Mouse (Mus musculus): Measurements from ENCODE around the gene St3gal6.
"Not testable (repeated sequence)": the region's sequence is repeated elsewhere in the genome, so short reads cannot be mapped to it uniquely, and the experiment has no call there.

The St3gal6 gene

GRCm38 (mm10) chr16:58476363-58476762, 47.7 kb downstream of the St3gal6 start:
- DNase-seq (ENCODE audit: low read depth): no peak

- no peak for DNase-seq (ENCODE audit: low read depth)
Observed at GRCm38 (mm10) chr16:58475544-58476154, 48.4 kb downstream of the St3gal6 start.

- no peak for DNase-seq (ENCODE audit: low read depth)
Observed at GRCm38 (mm10) chr16:58474875-58475274, 49.2 kb downstream of the St3gal6 start.

- no peak for DNase-seq (ENCODE audit: low read depth)
Observed at GRCm38 (mm10) chr16:58470841-58471240, 53.2 kb downstream of the St3gal6 start.

- no peak for DNase-seq (ENCODE audit: low read depth)
Observed at GRCm38 (mm10) chr16:58470061-58470460, 54.0 kb downstream of the St3gal6 start.

GRCm38 (mm10) chr16:58465412-58465811, 58.6 kb downstream of the St3gal6 start:
- DNase-seq (ENCODE audit: low read depth): no peak

- DNase-seq (ENCODE audit: low read depth): no peak
Observed at GRCm38 (mm10) chr16:58464051-58464450, 60.0 kb downstream of the St3gal6 start.

GRCm38 (mm10) chr16:58462519-58462918, 61.5 kb downstream of the St3gal6 start:
- DNase-seq (ENCODE audit: low read depth): no peak

GRCm38 (mm10) chr16:58461856-58462518, 62.1 kb downstream of the St3gal6 start:
- no peak for DNase-seq (ENCODE audit: low read depth)

GRCm38 (mm10) chr16:58460386-58460785, 63.7 kb downstream of the St3gal6 start:
- no peak for DNase-seq (ENCODE audit: low read depth)

- not testable (repeated sequence) for DNase-seq (ENCODE audit: low read depth)
Observed at GRCm38 (mm10) chr16:58459966-58460365, 64.1 kb downstream of the St3gal6 start.

- DNase-seq (ENCODE audit: low read depth): no peak
Observed at GRCm38 (mm10) chr16:58456991-58457390, 67.1 kb downstream of the St3gal6 start.

- no peak for DNase-seq (ENCODE audit: low read depth)
Observed at GRCm38 (mm10) chr16:58456445-58456844, 67.6 kb downstream of the St3gal6 start.

GRCm38 (mm10) chr16:58455118-58455517, 68.9 kb downstream of the St3gal6 start:
- DNase-seq (ENCODE audit: low read depth): no peak

GRCm38 (mm10) chr16:58454617-58455016, 69.4 kb downstream of the St3gal6 start:
- peak; percentile 60 for DNase-seq (ENCODE audit: low read depth)

GRCm38 (mm10) chr16:58453820-58454219, 70.2 kb downstream of the St3gal6 start:
- DNase-seq (ENCODE audit: low read depth): no peak

- DNase-seq (ENCODE audit: low read depth): no peak
Observed at GRCm38 (mm10) chr16:58453138-58453537, 70.9 kb downstream of the St3gal6 start.

- no peak for DNase-seq (ENCODE audit: low read depth)
Observed at GRCm38 (mm10) chr16:58451647-58452046, 72.4 kb downstream of the St3gal6 start.

GRCm38 (mm10) chr16:58450648-58451047, 73.4 kb downstream of the St3gal6 start:
- no peak for DNase-seq (ENCODE audit: low read depth)

- no peak for DNase-seq (ENCODE audit: low read depth)
Observed at GRCm38 (mm10) chr16:58449073-58449472, 75.0 kb downstream of the St3gal6 start.

GRCm38 (mm10) chr16:58446281-58447259, 77.5 kb downstream of the St3gal6 start:
- DNase-seq (ENCODE audit: low read depth): no peak

- no peak for DNase-seq (ENCODE audit: low read depth)
Observed at GRCm38 (mm10) chr16:58444735-58445134, 79.3 kb downstream of the St3gal6 start.

- DNase-seq (ENCODE audit: low read depth): no peak
Observed at GRCm38 (mm10) chr16:58432384-58432783, 91.7 kb downstream of the St3gal6 start.

Measured in c-Kit-positive CD71-negative TER-119-negative erythroid progenitor cells, embryonic 14.5 days (primary cell).